Mouse (Mus musculus) olfactory bulb, adult 2 months (tissue): ENCODE measurements around the gene Trank1.

Source experiments
- CTCF ChIP-seq: fragments of 200-500 bp; IDR thresholded peaks from 2 replicates; pipeline ENCODE4 v1.5.1; 2012; ENCODE audit warnings: low read depth, mild to moderate bottlenecking, low read length, moderate library complexity; ENCODE audit not compliant: insufficient read depth
- POLR2A ChIP-seq: fragments of 200-500 bp; IDR thresholded peaks from 2 replicates; pipeline ENCODE4 v1.6.1; 2012; ENCODE audit warnings: mild to moderate bottlenecking, low read depth, low read length, moderate library complexity; ENCODE audit not compliant: insufficient read depth

- no peak for TF ChIP-seq CTCF
- no peak for TF ChIP-seq POLR2A
Observed at GRCm38 (mm10) chr9:111287956-111288355, 23.6 kb upstream of the Trank1 start.
